Mouse (Mus musculus): ENCODE measurements around the gene Slc43a2. TPM values are rescaled to one million over a fixed set of nuclear protein-coding genes. Genes with fewer than 3 reads are reported as not detected.
"Not testable (repeated sequence)": the region's sequence is repeated elsewhere in the genome, so short reads cannot be mapped to it uniquely, and the experiment has no call there.

Gene Slc43a2
- total RNA-seq, 2 experiments from 2014 or later, result 8.6 to 8.9 TPM

GRCm38 (mm10) chr11:75550200-75550946, 18.9 kb downstream of the Slc43a2 start:
- no peak for ATAC-seq (replicated peaks; ENCODE audit: poor library complexity)

DNA sequence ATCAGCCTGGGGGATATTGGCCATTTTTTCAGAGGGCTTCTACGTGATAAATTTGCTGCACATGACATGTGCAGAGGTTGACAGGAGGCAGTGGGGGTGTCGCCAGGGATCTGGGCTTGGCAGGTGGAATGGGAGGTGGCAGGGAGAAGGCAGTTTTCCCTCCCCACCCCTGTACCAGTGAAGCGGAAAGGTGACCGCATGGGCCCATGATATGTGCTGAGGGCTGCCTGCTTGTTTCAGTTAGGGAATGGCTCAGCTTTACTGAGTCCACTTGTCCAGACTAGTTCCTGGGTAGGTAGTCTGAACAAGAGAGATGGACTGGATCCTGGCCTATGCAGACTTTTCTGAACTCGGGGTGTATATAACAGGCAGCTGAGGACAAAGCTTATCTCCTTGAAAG, 19.8 kb downstream of the Slc43a2 start:
- ATAC-seq (replicated peaks; ENCODE audit: poor library complexity), result no peak

- ATAC-seq (replicated peaks; ENCODE audit: poor library complexity), result no peak
Observed at GRCm38 (mm10) chr11:75551961-75552441, 20.5 kb downstream of the Slc43a2 start.

GRCm38 (mm10) chr11:75552906-75553482, 21.5 kb downstream of the Slc43a2 start:
- ATAC-seq (replicated peaks; ENCODE audit: poor library complexity), result no peak

DNA sequence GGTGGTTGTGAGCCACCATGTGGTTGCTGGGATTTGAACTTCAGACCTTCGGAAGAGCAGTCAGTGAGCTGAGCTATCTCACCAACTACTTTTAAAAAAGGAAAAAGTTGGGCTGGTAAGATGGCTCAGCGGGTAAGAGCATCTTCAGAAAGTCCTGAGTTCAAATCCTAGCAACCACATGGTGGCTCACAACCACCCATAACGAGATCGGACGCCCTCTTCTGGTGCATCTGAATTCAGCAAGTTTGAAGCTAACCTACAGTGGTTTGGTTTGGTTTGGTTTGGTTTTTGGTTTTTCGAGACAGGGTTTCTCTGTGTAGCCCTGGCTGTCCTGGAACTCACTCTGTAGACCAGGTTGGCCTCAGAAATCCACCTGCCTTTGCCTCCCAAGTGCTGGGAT, 24.5 kb downstream of the Slc43a2 start:
- ATAC-seq (replicated peaks; ENCODE audit: poor library complexity), result not testable (repeated sequence)

GRCm38 (mm10) chr11:75557142-75557541, 25.6 kb downstream of the Slc43a2 start:
- ATAC-seq (replicated peaks; ENCODE audit: poor library complexity), result no peak

DNA sequence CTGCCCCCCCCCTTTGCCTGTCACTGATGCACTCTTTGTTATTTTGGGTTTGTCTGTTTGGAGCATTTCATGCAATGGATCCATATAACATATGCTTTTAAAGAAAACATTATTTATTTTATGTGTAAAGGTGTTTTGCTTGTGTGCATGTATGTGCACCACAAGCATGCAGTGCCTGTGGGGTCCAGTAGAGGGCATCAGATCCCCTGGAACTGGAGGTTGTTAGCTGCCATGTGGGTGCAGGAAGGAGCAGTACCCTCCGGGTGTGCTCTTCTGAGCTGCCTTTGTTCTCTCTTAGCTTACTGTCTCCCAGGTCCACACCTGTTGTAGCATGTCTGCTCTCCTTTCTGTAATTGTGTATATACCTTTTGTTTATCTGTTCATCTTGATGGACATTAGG, 26.6 kb downstream of the Slc43a2 start:
- no peak for ATAC-seq (replicated peaks; ENCODE audit: poor library complexity)

DNA sequence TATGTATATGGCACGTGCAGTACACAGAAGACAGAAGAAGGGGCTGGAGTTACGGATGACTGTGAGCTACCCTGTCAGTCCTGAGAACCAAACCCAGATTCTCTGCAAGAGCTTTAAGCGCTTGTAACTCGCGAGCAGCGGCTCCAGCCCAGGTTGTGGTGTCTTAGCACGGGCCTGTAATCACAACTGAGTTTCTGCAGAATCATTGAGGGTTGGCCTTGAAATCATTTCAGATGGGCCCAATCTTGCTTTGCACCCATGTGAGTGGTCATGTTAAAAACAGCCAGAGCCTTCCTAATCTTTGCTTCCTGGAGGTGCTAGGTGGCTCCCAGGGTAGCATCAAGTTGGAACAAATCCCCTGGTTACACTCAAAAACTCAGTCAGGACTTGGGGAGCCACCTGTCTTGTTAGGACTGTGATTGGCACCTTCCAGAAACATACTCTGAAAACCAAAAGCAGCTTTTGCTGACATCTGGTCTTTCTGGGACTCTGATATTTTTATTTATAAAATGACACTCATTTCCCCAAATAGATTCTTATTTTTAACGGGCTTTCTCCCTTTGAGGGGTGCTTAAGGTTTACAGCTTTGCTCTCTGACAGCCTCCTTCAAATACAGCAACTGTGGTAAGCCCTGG, 28.5 kb downstream of the Slc43a2 start:
- peak; percentile 34; the same call in 1 of the 2 replicates for ATAC-seq (replicated peaks; ENCODE audit: poor library complexity)

- ATAC-seq (replicated peaks; ENCODE audit: poor library complexity), result no peak
Observed at GRCm38 (mm10) chr11:75560530-75561409, 29.3 kb downstream of the Slc43a2 start.

- no peak for ATAC-seq (replicated peaks; ENCODE audit: poor library complexity)
Observed at GRCm38 (mm10) chr11:75561410-75561791, 29.9 kb downstream of the Slc43a2 start.

DNA sequence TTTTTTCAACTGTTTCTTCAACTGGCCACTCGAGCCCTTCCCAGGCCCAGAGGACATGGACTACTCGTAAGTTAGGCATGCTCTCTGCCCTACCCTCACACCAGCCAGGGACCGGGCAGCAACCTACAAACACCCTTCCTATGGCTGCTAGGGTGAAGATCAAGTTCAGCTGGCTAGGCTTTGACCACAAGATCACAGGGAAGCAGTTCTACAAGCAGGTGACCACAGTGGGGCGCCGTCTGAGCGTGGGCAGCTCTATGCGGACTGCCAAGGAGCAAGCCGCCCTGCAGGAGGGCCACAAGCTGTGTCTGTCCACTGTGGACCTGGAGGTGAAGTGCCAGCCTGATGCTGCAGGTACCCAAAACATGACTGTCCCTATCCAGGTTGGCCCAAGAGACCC, 31.3 kb downstream of the Slc43a2 start:
- ATAC-seq (replicated peaks; ENCODE audit: poor library complexity), result no peak

GRCm38 (mm10) chr11:75563851-75564548, 32.5 kb downstream of the Slc43a2 start:
- no peak for ATAC-seq (replicated peaks; ENCODE audit: poor library complexity)

GRCm38 (mm10) chr11:75565849-75566248, 34.4 kb downstream of the Slc43a2 start:
- ATAC-seq (replicated peaks; ENCODE audit: poor library complexity), result no peak

GRCm38 (mm10) chr11:75566276-75567196, 35.0 kb downstream of the Slc43a2 start:
- peak; percentile 20; the same call in 1 of the 2 replicates for ATAC-seq (replicated peaks; ENCODE audit: poor library complexity)

GRCm38 (mm10) chr11:75567346-75568114, 36.0 kb downstream of the Slc43a2 start:
- no peak for ATAC-seq (replicated peaks; ENCODE audit: poor library complexity)

DNA sequence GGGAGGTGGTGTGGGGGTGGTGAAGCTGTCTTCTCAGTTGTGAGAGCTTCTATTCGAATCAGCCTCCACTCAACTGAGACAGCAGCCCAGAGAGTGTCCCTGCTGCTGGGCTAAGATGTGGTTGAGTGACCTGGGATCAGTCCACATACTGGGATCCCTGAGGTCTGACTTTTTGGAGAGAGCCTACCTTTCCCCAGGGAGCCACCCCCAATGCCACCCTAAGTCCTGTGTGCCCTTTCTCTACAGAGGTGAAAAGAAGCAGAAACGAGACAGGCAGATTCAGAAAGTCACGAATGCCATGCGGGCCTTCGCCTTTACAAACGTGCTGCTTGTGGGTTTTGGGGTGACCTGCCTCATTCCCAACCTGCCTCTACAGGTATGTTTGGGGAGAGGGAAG, 36.6 kb downstream of the Slc43a2 start:
- no peak for ATAC-seq (replicated peaks; ENCODE audit: poor library complexity)

DNA sequence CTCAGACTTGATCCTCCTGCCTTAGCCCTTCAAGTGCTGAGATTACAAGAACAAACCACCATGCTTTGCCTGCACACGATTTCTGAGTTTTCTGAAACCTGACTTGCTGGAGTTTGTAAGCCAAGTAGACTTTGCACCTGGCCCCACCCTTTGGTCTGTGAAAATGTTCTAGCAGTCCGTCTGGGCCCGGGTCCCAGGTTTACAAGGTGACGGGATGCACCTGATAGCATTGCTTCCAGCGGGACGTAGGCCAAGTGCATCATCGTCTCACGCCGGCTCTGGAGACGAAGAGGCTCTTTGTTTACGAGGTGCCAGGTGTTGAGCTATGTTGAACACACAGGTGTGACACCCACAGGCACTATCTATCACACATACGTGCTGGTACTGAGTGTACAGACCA, 37.5 kb downstream of the Slc43a2 start:
- no peak for ATAC-seq (replicated peaks; ENCODE audit: poor library complexity)

DNA sequence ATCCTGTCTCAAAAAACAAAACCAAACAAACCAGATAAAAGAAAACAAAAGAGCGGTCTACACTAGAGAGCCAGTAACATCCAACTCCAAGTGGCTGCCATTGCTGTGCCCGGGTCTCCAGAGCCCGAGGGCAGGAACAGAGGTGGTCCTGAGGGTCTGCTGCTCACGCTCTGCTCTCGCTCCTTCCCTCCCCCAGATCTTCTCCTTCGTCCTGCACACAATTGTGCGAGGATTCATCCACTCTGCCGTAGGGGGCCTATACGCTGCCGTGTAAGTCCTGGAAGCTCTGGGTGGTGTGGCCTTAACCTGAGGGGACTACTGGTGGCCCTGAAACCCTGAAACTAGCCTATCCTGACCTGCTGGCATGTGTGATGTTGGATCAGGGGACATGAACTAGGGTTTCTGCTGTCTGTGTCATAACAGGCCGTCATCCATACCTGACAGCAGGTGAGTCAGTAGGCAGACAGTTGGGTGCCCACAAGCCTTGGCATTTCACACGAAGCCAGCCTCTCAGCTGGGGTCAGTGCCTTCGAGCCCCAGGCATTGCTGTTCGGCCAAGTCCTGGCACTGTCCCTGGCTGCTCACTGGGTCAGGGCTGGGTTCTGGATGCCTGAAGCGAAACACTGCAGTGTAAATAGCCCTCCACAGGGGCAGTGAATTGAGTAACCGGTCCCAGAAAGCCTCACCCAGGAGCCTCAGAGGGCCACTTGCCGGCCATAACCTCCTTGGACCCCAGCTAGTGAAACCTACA, 39.1 kb downstream of the Slc43a2 start:
- no peak for ATAC-seq (replicated peaks; ENCODE audit: poor library complexity)
